Mouse (Mus musculus) hindbrain, embryonic 12.5 days (tissue): ENCODE measurements around the gene Wiz. TPM values are rescaled to one million over a fixed set of nuclear protein-coding genes. Genes with fewer than 3 reads are reported as not detected.

ENCODE experiments used
- ATAC-seq: fragments of 200-750 bp; cut with Nextera tagmentation; 2 replicates; pipeline ENCODE4 v1.8.0; 2017; ENCODE audit warnings: moderate TSS enrichment; ENCODE audit not compliant: low FRiP score
- H3K27ac ChIP-seq: fragments of 300-500 bp; sonication (generic); 2 replicates; pipeline ENCODE4 v1.5.1; 2016; ENCODE audit warnings: mild to moderate bottlenecking
- H3K27me3 ChIP-seq: fragments of 300-500 bp; sonication (generic); 2 replicates; pipeline ENCODE4 v1.6.1; 2016; ENCODE audit warnings: mild to moderate bottlenecking
- H3K36me3 ChIP-seq: fragments of 300-500 bp; sonication (generic); 2 replicates; pipeline ENCODE4 v1.6.1; 2016; ENCODE audit warnings: mild to moderate bottlenecking
- H3K4me1 ChIP-seq: fragments of 300-500 bp; sonication (generic); 2 replicates; pipeline ENCODE4 v1.6.1; 2016
- H3K4me2 ChIP-seq: fragments of 300-500 bp; sonication (generic); replicated peaks from 2 replicates; pipeline ENCODE4 v1.6.1; 2016; ENCODE audit warnings: mild to moderate bottlenecking
- H3K4me3 ChIP-seq: fragments of 300-500 bp; sonication (generic); 2 replicates; pipeline ENCODE4 v1.5.1; 2016; ENCODE audit warnings: mild to moderate bottlenecking
- H3K9ac ChIP-seq: fragments of 300-500 bp; sonication (generic); 2 replicates; pipeline ENCODE4 v1.6.1; 2016; ENCODE audit warnings: mild to moderate bottlenecking, moderate library complexity
- H3K9me3 ChIP-seq: fragments of 300-500 bp; sonication (generic); replicated peaks from 2 replicates; pipeline ENCODE4 v1.6.1; 2016; ENCODE audit warnings: mild to moderate bottlenecking
- WGBS: fragments of 180-500 bp; shearing (Covaris S2); methylation state at CpG from one replicate; pipeline ENCODE4 v1.1.7; 2016; 5-methylcytosine and 5-hydroxymethylcytosine counted together
- polyA plus RNA-seq: library from polyadenylated mRNA; unstranded; fragments of >200 nt; fragmentation: Nextera tagmentation; extraction: Ambion mirVana; gene quantifications from 2 replicates; pipeline ENCODE4 v1.2.1, GENCODE M21; 2016

The Wiz gene
- 45.6 and 52.2 TPM in 2 replicates for polyA plus RNA-seq

DNA sequence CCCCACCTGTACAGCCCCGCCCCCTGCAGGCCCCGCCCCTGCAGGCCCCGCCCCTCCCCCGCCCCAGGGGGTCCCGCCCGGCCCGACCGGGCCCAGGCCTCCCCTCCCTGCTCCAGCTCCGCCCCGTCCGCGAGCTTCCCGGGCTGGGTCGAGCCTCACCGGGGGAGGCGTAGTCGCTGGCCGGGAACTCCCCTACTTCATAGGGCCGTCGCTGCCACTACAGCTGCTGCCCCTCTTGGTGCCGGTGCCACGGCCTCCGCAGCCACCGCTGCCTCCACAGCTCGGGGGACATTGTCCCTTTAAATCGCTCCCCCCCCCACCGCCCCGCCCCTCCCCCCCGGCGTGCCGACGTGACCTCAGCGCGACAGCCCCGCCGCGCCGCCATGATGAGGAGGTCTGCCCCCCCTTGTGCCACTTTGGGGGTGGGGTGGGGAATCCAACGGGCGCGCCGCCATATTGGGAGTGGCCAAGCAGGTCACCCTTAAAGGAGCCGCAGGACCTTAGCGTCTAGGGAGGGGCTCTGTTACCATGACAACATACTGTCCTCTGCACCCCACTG is at the start of gene Wiz:
Wiz (minus strand) TSS at position 339 of the 559 bp plus-strand sequence.
- no peaks in the 10 kb centered on the region for H3K9me3 ChIP-seq
- peak; percentile 87 for ATAC-seq
- H3K4me3 ChIP-seq, result peak within 1 kb of the TSS; percentile 79
- peak within 1 kb of the TSS; percentile 83 for H3K27ac ChIP-seq
- H3K27me3 ChIP-seq, result peaks cover 39% of the 10 kb centered on the region
- peaks cover 15% of the 10 kb centered on the region for H3K4me1 ChIP-seq
- peak within 1 kb of the TSS; percentile 93 for H3K4me2 ChIP-seq
- H3K36me3 ChIP-seq, result peaks cover 14% of the 10 kb centered on the region
- H3K9ac ChIP-seq, result peak within 1 kb of the TSS; percentile 87
- WGBS, result 2% methylated on average over 38 of the region's 44 CpGs

DNA sequence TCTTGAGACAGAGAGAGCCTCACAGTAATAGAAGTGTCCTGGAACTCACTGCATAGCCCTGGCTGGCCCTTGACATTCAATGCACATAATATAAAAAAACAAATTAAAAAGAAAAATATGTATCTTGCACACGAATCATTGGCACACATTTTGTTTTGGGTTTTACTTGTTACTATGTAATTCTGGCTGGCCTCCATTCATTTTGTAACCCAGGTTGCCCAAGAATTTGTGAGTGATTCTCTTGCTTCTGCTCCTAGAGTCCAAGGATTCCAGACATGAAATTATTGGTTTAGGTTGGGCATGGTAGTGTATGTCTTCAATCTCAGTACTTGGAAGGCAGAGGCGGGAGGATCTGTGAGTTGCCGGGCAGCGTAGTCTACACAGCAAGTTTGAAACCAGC is 47.9 kb upstream of the Wiz start:
- Histone ChIP-seq H3K27ac (no peak overlapping the region), H3K4me3 (no peak overlapping the region), H3K36me3 (no peaks in the 10 kb centered on the region), H3K4me1 (no peaks in the 10 kb centered on the region), H3K27me3 (no peaks in the 10 kb centered on the region), H3K4me2 (no peak overlapping the region), H3K9me3 (no peaks in the 10 kb centered on the region), H3K9ac (no peak overlapping the region)
- WGBS, result 97% methylated on average over 4 of the region's 4 CpGs
- ATAC-seq, result no peak

DNA sequence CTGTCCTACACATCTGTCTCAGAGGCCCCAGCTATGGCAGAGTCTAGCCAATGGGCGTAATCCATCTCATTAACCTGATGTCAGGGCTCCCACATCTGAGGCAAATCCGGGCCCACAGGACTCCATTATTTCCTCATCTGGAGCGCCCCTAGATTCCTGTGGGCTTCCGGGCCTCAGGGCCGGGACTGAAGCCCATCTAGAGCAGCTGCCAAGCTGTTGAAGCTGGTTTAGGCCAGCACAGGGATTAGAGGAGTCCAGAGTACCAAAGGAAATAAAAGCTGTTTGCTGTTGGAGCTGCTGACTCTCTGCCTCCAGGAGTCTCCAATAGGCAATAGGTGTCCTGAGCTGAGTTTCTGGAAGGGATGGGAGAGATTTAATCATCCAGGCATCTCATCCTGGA is 45.9 kb upstream of the Wiz start:
- 78% methylated on average over 5 of the region's 5 CpGs for WGBS
- no peak for ATAC-seq

DNA sequence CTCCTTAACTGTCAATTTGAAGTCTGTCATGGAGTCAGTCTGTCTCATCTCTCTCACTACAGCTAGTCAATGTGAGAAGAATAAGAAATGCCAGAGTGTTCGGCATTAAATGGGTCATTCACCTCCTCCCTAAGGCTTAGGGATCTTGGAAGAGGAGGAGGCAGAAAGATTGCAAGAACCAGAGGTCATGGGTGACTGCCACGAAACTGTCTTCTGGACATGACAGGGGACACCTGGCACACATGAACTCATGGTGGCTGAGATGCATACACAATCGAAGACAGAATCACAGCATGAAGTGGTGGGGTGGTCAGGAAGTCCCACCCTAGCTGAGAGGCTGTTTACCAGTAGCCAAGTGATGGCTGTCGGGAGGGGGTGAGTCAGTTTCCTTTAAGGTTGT is 45.1 kb upstream of the Wiz start:
- H3K4me3 ChIP-seq, result no peak overlapping the region
- H3K27me3 ChIP-seq, result no peaks in the 10 kb centered on the region
- H3K4me1 ChIP-seq, result no peaks in the 10 kb centered on the region
- no peak overlapping the region for H3K4me2 ChIP-seq
- H3K9me3 ChIP-seq, result no peaks in the 10 kb centered on the region
- no peak overlapping the region for H3K9ac ChIP-seq
- H3K27ac ChIP-seq, result no peak overlapping the region
- H3K36me3 ChIP-seq, result no peaks in the 10 kb centered on the region
- WGBS, result 76% methylated on average over 4 of the region's 4 CpGs
- ATAC-seq, result no peak

More for the DNA sequence above, 45.9 kb upstream of the Wiz start:
- Histone ChIP-seq H3K4me1 (no peaks in the 10 kb centered on the region), H3K27me3 (no peaks in the 10 kb centered on the region), H3K4me3 (no peak overlapping the region), H3K36me3 (no peaks in the 10 kb centered on the region), H3K4me2 (no peak overlapping the region), H3K9me3 (no peaks in the 10 kb centered on the region), H3K9ac (no peak overlapping the region), H3K27ac (no peak overlapping the region)

DNA sequence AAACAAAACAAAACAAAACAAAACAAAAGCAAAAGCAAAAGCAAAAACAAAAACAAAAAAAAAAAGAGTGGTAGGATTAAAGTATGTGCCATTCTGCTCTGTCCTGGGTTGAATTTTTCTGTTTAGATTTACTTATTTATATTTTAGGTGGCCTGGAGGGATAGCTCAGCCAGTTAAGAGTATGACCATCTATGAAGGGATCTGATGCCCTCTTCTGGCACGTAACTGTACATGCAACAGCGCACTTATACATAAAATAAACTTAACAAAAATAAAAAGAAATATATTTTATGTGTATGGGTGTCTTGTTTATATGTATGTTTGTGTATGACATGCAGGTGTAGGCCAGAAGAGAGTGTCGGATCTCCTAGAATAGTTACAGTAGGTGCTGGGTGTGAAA is 42.7 kb upstream of the Wiz start:
- no peaks in the 10 kb centered on the region for H3K4me1 ChIP-seq
- no peaks in the 10 kb centered on the region for H3K27me3 ChIP-seq
- H3K9ac ChIP-seq, result no peak overlapping the region
- no peak for ATAC-seq
- no peaks in the 10 kb centered on the region for H3K9me3 ChIP-seq
- H3K4me3 ChIP-seq, result no peak overlapping the region
- no peaks in the 10 kb centered on the region for H3K36me3 ChIP-seq
- H3K4me2 ChIP-seq, result no peak overlapping the region
- no peak overlapping the region for H3K27ac ChIP-seq
- 49% methylated on average over 3 of the region's 3 CpGs for WGBS

DNA sequence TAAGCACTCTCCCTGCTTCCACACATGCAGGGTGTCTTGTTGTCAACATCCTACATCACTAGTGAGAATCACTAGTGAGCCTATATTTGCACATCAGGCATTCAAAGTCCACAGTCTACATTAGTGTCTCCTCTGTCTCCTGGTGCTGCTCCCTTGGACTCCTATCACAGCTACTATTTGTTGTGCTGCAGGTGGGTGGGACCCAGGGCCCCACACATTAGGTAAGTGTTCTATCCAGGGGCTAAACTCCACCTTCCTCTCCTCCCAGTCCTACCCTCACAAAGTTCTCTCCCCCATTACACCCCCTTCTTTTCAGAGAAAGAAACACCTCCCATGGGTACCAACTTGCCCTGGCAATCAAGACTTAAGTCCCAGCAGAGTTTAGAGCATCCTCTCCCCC is 37.4 kb upstream of the Wiz start:
- no peak for ATAC-seq
- H3K4me2 ChIP-seq, result no peak overlapping the region
- H3K36me3 ChIP-seq, result no peaks in the 10 kb centered on the region
- no peaks in the 10 kb centered on the region for H3K4me1 ChIP-seq
- no peaks in the 10 kb centered on the region for H3K27me3 ChIP-seq
- H3K4me3 ChIP-seq, result no peak overlapping the region
- H3K9ac ChIP-seq, result no peak overlapping the region
- H3K9me3 ChIP-seq, result no peaks in the 10 kb centered on the region
- no peak overlapping the region for H3K27ac ChIP-seq

DNA sequence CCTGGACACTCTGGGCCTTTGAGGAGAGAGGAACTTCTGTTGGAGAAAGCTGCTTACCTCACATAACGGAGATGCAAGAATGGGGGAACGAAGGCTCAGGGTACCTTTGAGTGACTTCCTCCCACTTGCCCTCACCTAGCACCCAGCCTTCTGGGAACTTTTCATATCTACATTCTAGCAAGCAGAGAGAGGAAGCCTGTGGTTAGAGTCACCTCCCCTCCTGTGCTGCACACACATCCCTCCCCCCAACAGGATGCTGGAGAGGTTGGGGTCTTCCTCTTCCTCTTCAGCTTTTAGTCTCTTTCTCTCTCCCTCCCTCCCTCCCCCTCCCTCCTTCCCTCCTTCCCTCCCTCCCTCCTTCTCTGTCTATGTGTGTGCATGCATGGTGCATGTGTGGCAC is 34.8 kb upstream of the Wiz start, which contains the start of gene Pglyrp2:
Pglyrp2 (minus strand) TSS at position 134 of the 400 bp plus-strand sequence.
- H3K27me3 ChIP-seq, result no peaks in the 10 kb centered on the region
- H3K36me3 ChIP-seq, result no peaks in the 10 kb centered on the region
- no peak within 1 kb of the TSS for H3K27ac ChIP-seq
- H3K4me1 ChIP-seq, result no peaks in the 10 kb centered on the region
- 87% methylated on average over 2 of the region's 2 CpGs for WGBS
- no peak for ATAC-seq
- no peak within 1 kb of the TSS for H3K4me2 ChIP-seq
- no peak within 1 kb of the TSS for H3K4me3 ChIP-seq
- H3K9me3 ChIP-seq, result no peaks in the 10 kb centered on the region
- no peak within 1 kb of the TSS for H3K9ac ChIP-seq

DNA sequence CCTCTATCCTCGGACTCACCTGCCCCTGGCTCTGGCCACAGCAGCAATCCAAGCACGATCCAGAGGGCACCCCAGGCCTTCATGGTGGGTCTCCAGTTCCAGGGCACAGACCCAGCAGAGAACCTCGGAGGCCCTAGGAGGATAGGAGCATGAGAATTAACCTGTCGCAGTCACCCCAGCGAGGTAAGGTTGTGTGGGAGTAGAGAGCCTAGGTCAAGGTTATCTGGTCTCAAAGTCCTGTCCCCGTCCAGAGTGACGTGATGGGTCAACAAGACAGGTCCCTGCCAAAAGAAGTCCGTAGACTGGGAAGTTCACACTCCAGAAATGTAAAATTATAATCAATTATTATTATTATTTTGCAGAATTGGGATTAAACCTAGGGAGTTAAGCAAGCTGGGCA is 31.5 kb upstream of the Wiz start:
- 83% methylated on average over 8 of the region's 8 CpGs for WGBS

DNA sequence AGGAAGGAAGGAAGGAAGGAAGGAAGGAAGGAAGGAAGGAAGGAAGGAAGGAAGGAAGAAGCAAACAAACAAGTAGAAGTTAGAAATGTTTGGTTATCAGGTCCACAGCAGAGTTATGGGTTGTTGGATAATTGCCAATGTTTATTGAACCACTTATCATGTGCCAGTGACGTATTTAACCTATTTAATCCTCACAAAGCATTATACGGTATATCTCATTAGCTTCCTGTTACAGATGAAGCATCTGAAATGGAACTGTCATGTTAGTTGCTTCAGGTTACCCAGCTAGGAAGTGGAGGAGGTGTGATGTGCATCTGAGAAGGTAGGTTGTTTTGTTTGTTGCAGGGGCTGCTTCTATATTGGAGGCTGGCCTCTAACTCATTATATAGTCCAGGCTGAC is 30.8 kb upstream of the Wiz start:
- Histone ChIP-seq H3K27me3 (peaks cover 18% of the 10 kb centered on the region), H3K4me1 (no peaks in the 10 kb centered on the region), H3K27ac (no peak overlapping the region), H3K4me2 (no peak overlapping the region), H3K9me3 (no peaks in the 10 kb centered on the region), H3K4me3 (no peak overlapping the region), H3K9ac (no peak overlapping the region), H3K36me3 (no peaks in the 10 kb centered on the region)
- no peak for ATAC-seq
- WGBS, result 77% methylated on average over 2 of the region's 2 CpGs

More for the DNA sequence above, 31.5 kb upstream of the Wiz start:
- Histone ChIP-seq H3K9me3 (no peaks in the 10 kb centered on the region), H3K27me3 (peaks cover 10% of the 10 kb centered on the region), H3K4me1 (no peaks in the 10 kb centered on the region), H3K4me2 (no peak overlapping the region), H3K36me3 (no peaks in the 10 kb centered on the region), H3K9ac (no peak overlapping the region), H3K27ac (no peak overlapping the region), H3K4me3 (no peak overlapping the region)
- no peak for ATAC-seq

DNA sequence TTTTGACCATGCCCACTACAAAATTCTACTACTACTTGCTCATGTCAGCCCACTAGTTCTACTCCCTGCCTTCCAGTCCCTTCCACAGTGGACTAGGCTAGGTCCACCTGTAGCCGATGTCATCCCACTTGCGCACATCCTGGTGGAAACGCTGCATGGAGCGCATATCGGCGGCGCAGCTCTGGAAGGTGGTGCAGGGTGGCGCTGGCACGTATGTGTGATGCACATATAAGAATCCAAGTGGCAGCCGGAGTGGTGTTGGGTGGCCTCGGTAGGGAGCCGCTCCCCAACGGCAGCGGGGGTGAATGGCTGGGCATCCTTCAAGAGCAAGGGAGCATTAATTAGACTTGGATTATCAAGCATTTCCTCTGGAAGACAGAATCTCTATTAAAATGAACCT is 27.5 kb upstream of the Wiz start:
- no peak overlapping the region for H3K9ac ChIP-seq
- H3K4me1 ChIP-seq, result no peaks in the 10 kb centered on the region
- no peaks in the 10 kb centered on the region for H3K36me3 ChIP-seq
- no peak overlapping the region for H3K4me3 ChIP-seq
- peaks cover 21% of the 10 kb centered on the region for H3K27me3 ChIP-seq
- no peaks in the 10 kb centered on the region for H3K9me3 ChIP-seq
- H3K27ac ChIP-seq, result no peak overlapping the region
- ATAC-seq, result no peak
- 92% methylated on average over 14 of the region's 14 CpGs for WGBS
- no peak overlapping the region for H3K4me2 ChIP-seq

DNA sequence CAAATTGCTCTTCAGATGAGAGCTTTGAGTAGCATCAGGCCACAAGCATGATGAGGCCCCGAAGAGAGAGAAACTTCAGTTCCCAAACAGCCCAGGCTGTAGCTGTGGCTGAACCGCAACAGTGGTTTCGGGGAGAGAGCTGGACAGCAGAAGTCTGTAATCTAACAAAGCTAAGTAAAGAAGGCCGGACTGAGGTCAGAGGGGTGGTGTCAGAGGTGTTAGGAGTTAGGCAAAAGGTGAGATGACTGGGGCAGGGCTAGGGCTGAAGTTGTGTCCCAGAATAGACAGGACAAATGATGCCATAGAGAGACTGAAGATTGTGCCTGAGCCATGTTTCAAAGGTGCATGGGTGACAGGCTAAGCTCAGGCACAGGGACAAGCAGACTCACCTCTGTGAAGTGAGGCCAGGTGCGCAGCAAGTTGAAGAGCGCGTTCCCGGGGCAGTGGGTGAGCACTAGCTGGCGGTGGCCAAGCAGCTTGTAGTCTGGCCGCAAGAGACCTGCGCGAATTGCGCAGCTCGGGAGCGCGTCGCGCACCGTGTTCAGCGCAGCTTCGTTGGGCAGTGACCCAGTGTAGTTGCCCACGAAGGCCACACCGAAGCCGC is 26.3 kb upstream of the Wiz start:
- Histone ChIP-seq H3K36me3 (no peaks in the 10 kb centered on the region), H3K4me2 (no peak overlapping the region), H3K27me3 (peaks cover 21% of the 10 kb centered on the region), H3K4me3 (no peak overlapping the region), H3K9ac (no peak overlapping the region), H3K27ac (no peak overlapping the region), H3K9me3 (no peaks in the 10 kb centered on the region), H3K4me1 (no peaks in the 10 kb centered on the region)
- no peak for ATAC-seq
- WGBS, result 48% methylated on average over 24 of the region's 24 CpGs

DNA sequence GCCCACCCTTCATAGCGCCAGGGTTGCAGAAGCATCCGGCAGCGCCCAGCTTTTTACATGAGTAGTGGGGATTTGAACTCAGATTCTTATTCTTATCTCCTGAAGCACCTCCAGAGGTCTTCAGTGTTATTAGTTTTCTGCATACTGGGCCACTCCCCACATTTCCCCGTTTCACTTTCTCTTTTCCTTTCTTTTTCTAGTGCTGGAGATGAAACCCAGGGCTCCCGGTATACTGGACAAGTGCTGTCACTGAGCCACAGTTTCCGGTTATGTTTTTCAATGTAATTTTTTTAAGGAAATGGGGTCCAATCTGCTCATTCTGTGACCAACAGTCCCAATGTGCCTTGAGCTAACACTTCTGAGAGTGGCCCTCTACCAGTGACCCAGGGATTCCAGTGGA is 22.7 kb upstream of the Wiz start:
- Histone ChIP-seq H3K9me3 (no peaks in the 10 kb centered on the region), H3K4me1 (no peaks in the 10 kb centered on the region), H3K9ac (no peak overlapping the region), H3K36me3 (no peaks in the 10 kb centered on the region), H3K4me2 (no peak overlapping the region), H3K27me3 (peaks cover 20% of the 10 kb centered on the region), H3K4me3 (no peak overlapping the region), H3K27ac (no peak overlapping the region)
- ATAC-seq, result no peak
- WGBS, result 88% methylated on average over 6 of the region's 6 CpGs

DNA sequence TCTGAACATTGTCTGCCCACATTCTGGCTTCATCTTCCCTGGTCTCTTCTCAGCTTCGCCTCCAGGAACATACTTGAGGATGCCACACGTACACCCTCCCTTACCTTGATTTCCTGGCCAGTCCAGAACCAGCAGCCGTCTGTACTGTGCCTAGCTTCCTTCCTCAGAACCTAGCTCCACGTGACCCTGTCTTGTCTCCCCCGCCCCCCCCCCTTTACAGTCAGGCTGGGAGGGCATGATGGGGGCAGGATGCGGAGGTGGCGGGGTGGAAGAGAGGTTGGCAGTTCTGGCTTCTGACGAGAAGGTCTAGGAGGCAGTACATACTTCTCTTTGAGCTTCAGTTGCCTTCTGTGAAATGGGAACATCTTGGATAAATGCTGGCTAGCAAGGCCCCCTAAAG is 14.2 kb upstream of the Wiz start, which contains the start of gene Rasal3:
Rasal3 (minus strand) TSS at position 167 of the 400 bp plus-strand sequence.
- WGBS, result 83% methylated on average over 8 of the region's 8 CpGs
- no peak within 1 kb of the TSS for H3K27ac ChIP-seq
- H3K27me3 ChIP-seq, result peaks cover 14% of the 10 kb centered on the region
- ATAC-seq, result no peak
- no peak within 1 kb of the TSS for H3K9ac ChIP-seq
- no peaks in the 10 kb centered on the region for H3K4me1 ChIP-seq
- H3K36me3 ChIP-seq, result no peaks in the 10 kb centered on the region
- H3K9me3 ChIP-seq, result no peaks in the 10 kb centered on the region
- H3K4me2 ChIP-seq, result no peak within 1 kb of the TSS
- H3K4me3 ChIP-seq, result no peak within 1 kb of the TSS
